Mouse (Mus musculus): Measurements from ENCODE around the gene Gimap7.

DNA sequence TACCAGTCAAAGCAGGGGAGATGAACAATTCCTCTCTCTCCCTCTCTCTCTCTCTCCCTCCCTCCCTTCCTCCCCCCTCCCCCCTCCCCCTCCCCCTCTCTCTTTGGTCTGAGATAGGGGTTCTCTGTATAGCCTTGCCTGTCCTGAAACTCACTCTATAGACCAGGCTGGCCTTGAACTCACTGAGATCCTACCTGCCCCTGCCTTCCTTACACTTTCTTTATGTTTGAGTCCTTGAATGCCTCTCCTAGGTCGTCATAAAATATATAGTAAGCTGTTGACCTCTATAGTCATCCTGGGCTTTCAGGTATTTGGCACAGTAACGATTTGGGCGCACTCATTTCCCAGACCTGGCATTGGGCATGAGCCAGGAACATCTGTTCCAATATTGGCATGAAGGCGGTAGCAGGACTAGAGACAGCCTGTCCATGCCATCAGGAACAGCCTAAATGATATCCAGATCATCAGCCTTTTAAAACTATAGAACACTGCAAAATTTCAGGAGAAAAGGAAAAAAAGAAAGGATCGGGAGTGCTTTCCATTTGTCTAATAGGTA lies 41.5 kb upstream of the Gimap7 start:
- TF ChIP-seq POLR2A (IDR thresholded peaks at IDR 0.05; ENCODE audit: control insufficient read depth, extremely low read depth, insufficient read depth, low read length, poor library complexity), result no peak
- no peak for TF ChIP-seq CTCF (IDR thresholded peaks at IDR 0.05; ENCODE audit: borderline replicate concordance, control insufficient read depth, extremely low read depth, insufficient read depth, low read length, poor library complexity)
